In genomic region chr14:121929243-121929951, GRCm38 (mm10) we compare ENCODE assay signal across 11 mouse cellular contexts. TPM values are rescaled to one million over a fixed set of nuclear protein-coding genes. Genes with fewer than 3 reads are reported as not detected.
DNase-seq lines count a peak whose midpoint lies in the region; ATAC-seq and TF ChIP-seq lines count a peak whose summit lies in the region.
"Had no signal": no experiment of that assay in that cellular context is flagged by ENCODE, and none has a peak within 500 bp of the region (broad histone marks: within the 10 kb centered on the region; RNA-seq: fewer than 3 reads in every experiment).

No protein-coding gene starts in this region.

- no peak overlapping the region for H3K9ac ChIP-seq in kidney, embryonic 16.5 days (replicated peaks; ENCODE audit: low read length)
- H3K9ac ChIP-seq in CH12.LX (ENCODE audit: insufficient read depth, low read depth), result no peak overlapping the region
- no peak overlapping the region for H3K9ac ChIP-seq in forebrain, embryonic 16.5 days (replicated peaks; ENCODE audit: low read depth, low read length)

- no peak overlapping the region for H3K4me3 ChIP-seq in kidney, embryonic 16.5 days (ENCODE audit: low read length)
- H3K4me3 ChIP-seq in CH12.LX (replicated peaks in 1 of 3; ENCODE audit: low read depth in 2 of 3, low read length in 2 of 3, poor library complexity in 1 of 3), result no peak overlapping the region
- H3K4me3 ChIP-seq in erythroblast, embryonic 14.5 days (replicated peaks), result peak overlapping the region; percentile 25
- no peak overlapping the region for H3K4me3 ChIP-seq in midbrain, embryonic 10.5 days
- H3K4me3 ChIP-seq in forebrain, embryonic 16.5 days (replicated peaks; ENCODE audit: low read length), result no peak overlapping the region
- H3K4me3 ChIP-seq: limb, embryonic 10.5 days had no signal

- TF ChIP-seq POLR2A in CH12.LX (IDR thresholded peaks at IDR 0.05; ENCODE audit: low read depth, low read length), result no peak

- H3K27me3 ChIP-seq in kidney, embryonic 16.5 days (ENCODE audit: insufficient read depth, low read length), result no peaks in the 10 kb centered on the region
- no peaks in the 10 kb centered on the region for H3K27me3 ChIP-seq in CH12.LX (replicated peaks)
- no peaks in the 10 kb centered on the region for H3K27me3 ChIP-seq in erythroblast, embryonic 14.5 days (ENCODE audit: control insufficient read depth)
- H3K27me3 ChIP-seq in midbrain, embryonic 10.5 days (ENCODE audit: low read depth, poor library complexity, severe bottlenecking), result no peaks in the 10 kb centered on the region
- no peaks in the 10 kb centered on the region for H3K27me3 ChIP-seq in forebrain, embryonic 16.5 days (replicated peaks; ENCODE audit: control insufficient read depth, insufficient read depth, low read length)

- peak in 1 of 2 experiments; percentile 7; a peak in 2 of 4 replicates for TF ChIP-seq CTCF in CH12.LX (conservative IDR thresholded peaks at IDR 0.05 in 1 of 2, IDR thresholded peaks at IDR 0.05 in 1 of 2; ENCODE audit: low read depth in 2 of 2, low read length in 2 of 2)

- peaks cover 6% of the 10 kb centered on the region; the same call in 1 of the 2 replicates for H3K36me3 ChIP-seq in kidney, embryonic 16.5 days (ENCODE audit: insufficient read depth, low read length)
- H3K36me3 ChIP-seq in CH12.LX (replicated peaks in 1 of 2; ENCODE audit: control insufficient read depth in 1 of 2, insufficient read depth in 1 of 2, low read length in 1 of 2), result peaks cover 6 to 36% of the 10 kb centered on the region in 2 experiments
- H3K36me3 ChIP-seq in erythroblast, embryonic 14.5 days (ENCODE audit: control insufficient read depth), result peaks cover 7% of the 10 kb centered on the region
- H3K36me3 ChIP-seq in midbrain, embryonic 10.5 days, result peaks cover 10% of the 10 kb centered on the region
- H3K36me3 ChIP-seq in forebrain, embryonic 16.5 days (ENCODE audit: control insufficient read depth, insufficient read depth), result 0 out of 2 replicates have a peak, but pooled peaks cover 2% of the 10 kb centered on the region

- H3K27ac ChIP-seq in kidney, embryonic 16.5 days (ENCODE audit: low read length), result peak overlapping the region; percentile 54
- no peak overlapping the region for H3K27ac ChIP-seq in CH12.LX (ENCODE audit: insufficient read depth, low read depth)
- no peak overlapping the region for H3K27ac ChIP-seq in midbrain, embryonic 10.5 days (replicated peaks)
- no peak overlapping the region for H3K27ac ChIP-seq in forebrain, embryonic 16.5 days (ENCODE audit: low read length)
- H3K27ac ChIP-seq: limb, embryonic 10.5 days had no signal

- TF ChIP-seq RAD21 in CH12.LX (IDR thresholded peaks at IDR 0.05; ENCODE audit: low read depth, low read length), result peak; percentile 7

- no peak for ATAC-seq in kidney, embryonic 16.5 days (ENCODE audit: low FRiP score, low TSS enrichment)
- peak; percentile 59 for ATAC-seq in megakaryocyte, adult 5-6 weeks (ENCODE audit: poor library complexity, severe bottlenecking)
- no peak for ATAC-seq in forebrain, embryonic 16.5 days

- no peaks in the 10 kb centered on the region for H3K9me3 ChIP-seq in kidney, embryonic 16.5 days (ENCODE audit: low read length)
- no peaks in the 10 kb centered on the region for H3K9me3 ChIP-seq in CH12.LX (replicated peaks; ENCODE audit: low read length)
- H3K9me3 ChIP-seq in erythroblast, embryonic 14.5 days (ENCODE audit: control insufficient read depth, low read length), result no peaks in the 10 kb centered on the region
- no peaks in the 10 kb centered on the region for H3K9me3 ChIP-seq in midbrain, embryonic 10.5 days (replicated peaks)
- no peaks in the 10 kb centered on the region for H3K9me3 ChIP-seq in forebrain, embryonic 16.5 days (ENCODE audit: control insufficient read depth, low read length)
- H3K9me3 ChIP-seq: limb, embryonic 10.5 days had no signal

- no peak overlapping the region for H3K4me2 ChIP-seq in kidney, embryonic 16.5 days (replicated peaks; ENCODE audit: low read depth, low read length)
- H3K4me2 ChIP-seq in CH12.LX (ENCODE audit: insufficient read depth, low read depth, poor library complexity, severe bottlenecking), result no peak overlapping the region
- no peak overlapping the region for H3K4me2 ChIP-seq in forebrain, embryonic 16.5 days (ENCODE audit: low read length)

- TF ChIP-seq EP300 in CH12.LX (IDR thresholded peaks at IDR 0.05; ENCODE audit: low read length), result no peak

- no peak for DNase-seq in kidney, postnatal 4 days
- DNase-seq in CH12.LX (ENCODE audit: extremely low read depth), result peak; percentile 35
- DNase-seq in layer of hippocampus, adult 9-10 months (ENCODE audit: low spot score), result no peak
- DNase-seq in midbrain, embryonic 10.5 days (ENCODE audit: low spot score), result no peak
- DNase-seq: cerebellum, adult 9-11 months; thymus, postnatal 36 days had no signal

- H3K4me1 ChIP-seq in kidney, embryonic 16.5 days (ENCODE audit: insufficient read depth, low read length), result 0 out of 2 replicates have a peak, but pooled peaks cover 4% of the 10 kb centered on the region
- peaks cover 23 to 70% of the 10 kb centered on the region in 2 experiments for H3K4me1 ChIP-seq in CH12.LX (ENCODE audit: control insufficient read depth in 1 of 2, insufficient read depth in 2 of 2)
- peaks cover 33% of the 10 kb centered on the region for H3K4me1 ChIP-seq in erythroblast, embryonic 14.5 days (ENCODE audit: control insufficient read depth)
- peaks cover 8% of the 10 kb centered on the region for H3K4me1 ChIP-seq in midbrain, embryonic 10.5 days
- H3K4me1 ChIP-seq in forebrain, embryonic 16.5 days (replicated peaks; ENCODE audit: control insufficient read depth, insufficient read depth, low read length), result 0 out of 2 replicates have a peak, but pooled peaks cover 4% of the 10 kb centered on the region
- H3K4me1 ChIP-seq: limb, embryonic 10.5 days had no signal

- H3K79me2 ChIP-seq in CH12.LX (replicated peaks; ENCODE audit: control insufficient read depth, extremely low read depth, insufficient read depth, poor library complexity, severe bottlenecking), result no peaks in the 10 kb centered on the region

- dilution Hi-C loops in CH12.LX (cut with MboI; ENCODE audit: extremely low pct_ligation_motif_present, extremely low pct_unique_long_range_greater_than_20kb, low sequenced_read_pairs), result no loop called here

- WGBS in kidney, embryonic 16.5 days, result 81% methylated on average over 12 of the region's 12 CpGs
- WGBS in midbrain, embryonic 10.5 days, result 89% methylated on average over 12 of the region's 12 CpGs
- 90% methylated on average over 12 of the region's 12 CpGs for whole genome bisulfite sequencing in forebrain, embryonic 16.5 days

- in situ Hi-C loops in CH12.LX (cut with MboI; ENCODE audit: low pct_ligation_motif_present, low pct_unique_long_range_greater_than_20kb, low sequenced_read_pairs), result no loop called here

TF ChIP-seq in CH12.LX, 34 proteins besides CTCF, POLR2A, EP300 and RAD21:
- TF ChIP-seq MAZ (IDR thresholded peaks at IDR 0.05; ENCODE audit: low read depth, low read length) (no peak), NRF1 (IDR thresholded peaks at IDR 0.05; ENCODE audit: low read depth, low read length) (no peak), SMC3 (IDR thresholded peaks at IDR 0.05; ENCODE audit: low read depth, low read length) (peak; percentile 5; the same call in 1 of the 2 replicates), CHD1 (IDR thresholded peaks at IDR 0.05; ENCODE audit: low read depth, low read length) (no peak), BHLHE40 (IDR thresholded peaks at IDR 0.05; ENCODE audit: low read depth, low read length) (peak; percentile 48; the same call in 1 of the 2 replicates)

RNA-seq across cellular contexts. Expression of gene Gpr18, which starts 13.8 kb away (rescaled TPM):
- polyA plus RNA-seq in kidney, embryonic 16.5 days (2015; fragmentation: Nextera tagmentation; extraction: Ambion mirVana), result not detected in 2 replicates
- total RNA-seq in CH12.LX (2012; rRNA removed) (26.8 and 33.5 TPM in 2 replicates), CH12.LX (2014; rRNA removed) (32.5 and 37.0 TPM in 2 replicates)
- 37.8 and 46.2 TPM in 2 replicates for polyA plus RNA-seq in CH12.LX (2012; ENCODE audit: insufficient read length, low read depth)
- polyA plus RNA-seq in erythroblast, embryonic 14.5 days (2012), result 0.03 TPM in 1 of 2 replicates, not detected in the other
- 11.3 and 16.1 TPM in 2 replicates for total RNA-seq in megakaryocyte, adult 5-6 weeks (2015)
- total RNA-seq in megakaryocyte, adult 5-6 weeks (2017), result 11.9 and 12.9 TPM in 2 replicates
- 0.07 and 0.20 TPM in 2 replicates for polyA plus RNA-seq in midbrain, embryonic 10.5 days (2016; fragmentation: Nextera tagmentation; extraction: Ambion mirVana)
- 0.28 TPM in 1 of 2 replicates, not detected in the other for polyA plus RNA-seq in forebrain, embryonic 16.5 days (2015; fragmentation: Nextera tagmentation; extraction: Ambion mirVana)

RNA-seq across cellular contexts. Expression of gene Gpr183, which starts 35.6 kb away (rescaled TPM):
- polyA plus RNA-seq in kidney, embryonic 16.5 days (2015; fragmentation: Nextera tagmentation; extraction: Ambion mirVana), result 4.0 and 4.9 TPM in 2 replicates
- 3.6 and 4.0 TPM in 2 replicates for total RNA-seq in CH12.LX (2012; rRNA removed)
- 16.2 and 16.3 TPM in 2 replicates for total RNA-seq in CH12.LX (2014; rRNA removed)
- 8.3 and 8.7 TPM in 2 replicates for polyA plus RNA-seq in CH12.LX (2012; ENCODE audit: insufficient read length, low read depth)
- polyA plus RNA-seq in erythroblast, embryonic 14.5 days (2012), result 0.02 and 0.03 TPM in 2 replicates
- 39.0 and 39.1 TPM in 2 replicates for total RNA-seq in megakaryocyte, adult 5-6 weeks (2015)
- 33.8 and 36.4 TPM in 2 replicates for total RNA-seq in megakaryocyte, adult 5-6 weeks (2017)
- 1.8 and 1.9 TPM in 2 replicates for polyA plus RNA-seq in midbrain, embryonic 10.5 days (2016; fragmentation: Nextera tagmentation; extraction: Ambion mirVana)
- polyA plus RNA-seq in forebrain, embryonic 16.5 days (2015; fragmentation: Nextera tagmentation; extraction: Ambion mirVana), result 1.1 and 1.3 TPM in 2 replicates

RNA-seq across cellular contexts. Expression of gene Ubac2, which starts 51.0 kb away (rescaled TPM):
- polyA plus RNA-seq in kidney, embryonic 16.5 days (2015; fragmentation: Nextera tagmentation; extraction: Ambion mirVana), result 77.5 and 79.1 TPM in 2 replicates
- 30.8 and 32.8 TPM in 2 replicates for total RNA-seq in CH12.LX (2012; rRNA removed)
- total RNA-seq in CH12.LX (2014; rRNA removed), result 39.7 and 40.1 TPM in 2 replicates
- 32.6 and 35.5 TPM in 2 replicates for polyA plus RNA-seq in CH12.LX (2012; ENCODE audit: insufficient read length, low read depth)
- polyA plus RNA-seq in erythroblast, embryonic 14.5 days (2012), result 1.3 TPM in 2 replicates
- 34.2 and 35.6 TPM in 2 replicates for total RNA-seq in megakaryocyte, adult 5-6 weeks (2015)
- total RNA-seq in megakaryocyte, adult 5-6 weeks (2017), result 19.3 and 27.3 TPM in 2 replicates
- polyA plus RNA-seq in midbrain, embryonic 10.5 days (2016; fragmentation: Nextera tagmentation; extraction: Ambion mirVana), result 76.6 and 78.3 TPM in 2 replicates
- polyA plus RNA-seq in forebrain, embryonic 16.5 days (2015; fragmentation: Nextera tagmentation; extraction: Ambion mirVana), result 51.0 and 54.4 TPM in 2 replicates

Comparison
In these comparisons a context has a peak if more than half of its experiments do, and no peak if none do; other contexts are left out.
1. RNA of gene Gpr18, which starts 13.8 kb away (polyA plus RNA-seq): 37.8 to 46.2 TPM in CH12.LX; 0.28 TPM in forebrain, embryonic 16.5 days, 0.07 to 0.20 TPM in midbrain, embryonic 10.5 days, not detected in kidney, embryonic 16.5 days and 0.03 TPM in erythroblast, embryonic 14.5 days; every median in the first group is over 10 times any median in the second.
2. RNA of gene Ubac2, which starts 51.0 kb away (polyA plus RNA-seq): 76.6 to 78.3 TPM in midbrain, embryonic 10.5 days, 77.5 to 79.1 TPM in kidney, embryonic 16.5 days, 51.0 to 54.4 TPM in forebrain, embryonic 16.5 days and 32.6 to 35.5 TPM in CH12.LX; 1.3 TPM in erythroblast, embryonic 14.5 days; every median in the first group is over 10 times any median in the second.